Mouse (Mus musculus): ENCODE data around the gene Emd.
"Not testable (repeated sequence)": the region's sequence is repeated elsewhere in the genome, so short reads cannot be mapped to it uniquely, and the experiment has no call there.

Emd gene

DNA sequence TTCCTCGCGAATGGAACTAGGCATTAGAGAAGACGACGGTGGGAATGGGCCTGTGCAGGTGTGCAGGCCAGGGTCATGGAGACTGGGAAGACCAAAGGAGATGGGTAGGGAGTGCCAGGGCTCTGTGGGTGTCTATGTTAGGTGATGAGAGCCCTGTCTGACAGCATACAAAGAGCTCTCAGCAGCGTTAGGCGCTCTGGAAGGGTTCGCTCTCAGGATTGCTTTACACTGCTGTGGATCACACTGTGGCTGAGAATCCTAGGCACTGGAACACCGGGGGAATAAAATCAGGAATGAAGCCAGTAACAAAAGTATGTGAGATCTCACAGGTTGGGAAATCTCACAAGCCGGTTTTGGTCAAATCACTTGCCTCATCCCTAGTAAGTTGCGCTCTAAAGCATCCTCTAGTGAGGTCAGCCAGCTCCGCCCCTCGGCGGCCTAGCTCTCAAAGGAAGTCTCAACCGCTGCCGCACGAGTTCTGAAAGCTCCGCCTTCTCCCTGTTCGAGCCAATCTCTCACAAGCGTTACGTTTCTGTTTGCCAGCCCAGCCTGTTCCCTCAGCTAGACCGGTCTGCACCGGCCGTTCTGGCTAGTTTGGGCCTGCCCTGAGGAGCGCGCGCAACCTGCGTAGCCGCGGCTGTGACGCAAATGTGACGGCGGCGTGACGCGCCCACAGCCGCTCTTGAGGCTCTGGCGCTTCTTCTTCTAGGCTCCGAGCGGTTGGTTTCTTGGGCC is at the start of gene Emd:
Gene Emd, plus strand, starts transcription at position 535 of the 735 bp plus-strand sequence.
- peak; percentile 79 for DNase-seq (ENCODE audit: low read depth, low spot score)

DNA sequence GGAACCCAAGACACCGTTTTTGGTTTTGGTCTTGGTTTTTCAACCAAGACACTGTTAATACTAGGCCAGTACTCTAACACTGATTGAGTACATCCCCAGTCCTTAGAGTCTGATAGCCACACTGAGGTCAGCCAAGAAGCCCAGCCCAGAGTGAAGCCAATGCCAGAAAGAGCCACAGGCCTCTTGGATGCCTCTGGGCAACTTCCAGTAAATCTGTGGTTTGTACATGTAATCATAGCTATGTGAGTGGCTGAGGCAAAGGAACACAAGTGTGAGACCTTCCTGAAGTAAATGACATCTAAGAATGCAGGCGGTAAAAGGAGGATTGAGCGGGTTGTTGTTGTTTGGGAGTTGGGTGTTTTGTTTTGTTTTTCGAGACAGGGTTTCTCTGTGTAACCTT is 36.0 kb upstream of the Emd start:
- no peak for DNase-seq (ENCODE audit: low read depth, low spot score)

DNA sequence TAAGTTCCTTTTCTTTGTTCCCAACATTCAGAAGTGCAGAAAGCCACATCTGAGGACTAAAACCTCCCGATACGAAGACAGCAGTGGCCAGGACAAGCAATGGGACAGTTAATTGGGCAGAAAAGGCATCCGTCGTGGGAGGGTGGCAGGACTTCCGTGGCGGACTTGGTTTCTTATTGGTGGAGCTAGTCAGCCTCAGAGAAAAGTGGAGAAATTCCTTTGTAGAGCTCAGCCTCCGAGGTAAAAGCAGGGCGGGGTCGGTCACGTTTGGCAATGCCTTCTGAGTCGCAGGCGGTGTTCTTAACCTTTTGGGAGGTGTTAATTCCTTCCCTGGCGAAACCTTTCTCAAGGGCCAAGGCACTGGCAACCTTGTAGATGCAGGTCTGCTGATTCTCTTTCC is 35.0 kb upstream of the Emd start:
- no peak for DNase-seq (ENCODE audit: low read depth, low spot score)

DNA sequence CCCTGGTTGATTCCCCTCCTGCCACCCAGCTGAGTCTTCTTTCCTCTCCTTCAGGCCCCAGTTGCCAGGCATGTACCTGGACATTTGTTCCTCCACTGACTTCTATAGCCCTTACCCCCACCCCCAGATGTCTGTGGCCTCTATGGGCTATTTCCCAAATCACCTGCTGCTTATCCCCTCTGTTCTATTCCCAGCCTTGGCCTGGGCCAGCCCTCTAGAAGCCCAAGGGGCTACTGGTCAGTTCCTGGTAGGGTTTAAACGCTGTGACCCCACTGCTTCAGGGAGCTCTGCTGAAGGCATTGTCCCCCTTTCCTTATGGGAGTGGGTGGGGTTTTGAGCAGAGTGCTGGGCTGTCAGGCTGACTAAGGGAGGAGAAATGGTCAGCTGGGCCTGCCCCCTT is 34.4 kb upstream of the Emd start:
- not testable (repeated sequence) for DNase-seq (ENCODE audit: low read depth, low spot score)

DNA sequence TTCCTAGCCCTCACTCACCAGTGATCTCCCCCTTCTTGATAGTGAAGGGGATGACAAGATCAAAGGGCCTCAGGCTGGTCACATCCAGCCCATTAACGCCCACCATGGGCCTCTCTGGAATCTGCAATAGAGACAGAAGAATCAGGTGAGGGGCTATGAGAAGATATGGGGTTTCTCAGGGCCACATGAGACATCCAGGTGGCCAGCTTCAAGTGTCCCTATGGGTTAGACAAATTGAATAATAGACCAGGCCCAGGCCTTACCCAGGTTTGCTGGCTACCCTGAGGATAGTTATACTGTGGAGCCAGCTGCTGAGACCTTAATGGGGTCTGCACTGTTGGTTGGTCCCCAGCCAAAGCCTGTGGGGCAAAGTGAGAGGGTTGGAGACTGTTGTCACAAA is 24.4 kb upstream of the Emd start:
- no peak for DNase-seq (ENCODE audit: low read depth, low spot score)

DNA sequence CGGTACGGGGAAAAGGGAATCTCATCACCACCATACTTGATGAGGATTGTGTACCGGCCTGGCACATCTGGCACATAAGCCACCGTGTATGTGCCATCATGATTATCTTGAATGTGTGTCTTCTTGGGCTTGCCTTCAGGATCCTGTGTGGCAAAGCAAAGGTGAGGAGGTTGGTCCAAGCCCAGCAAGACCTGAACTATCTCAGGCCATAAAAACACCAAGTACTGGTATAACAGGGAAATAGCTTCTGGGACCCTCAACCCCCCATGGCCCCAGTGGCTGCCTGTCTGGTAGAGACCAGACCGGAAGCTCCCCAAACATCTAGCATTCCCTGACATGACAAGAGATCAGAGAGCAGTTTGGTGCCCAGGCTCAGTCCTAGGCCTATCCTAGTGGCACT is 21.3 kb upstream of the Emd start:
- no peak for DNase-seq (ENCODE audit: low read depth, low spot score)

DNA sequence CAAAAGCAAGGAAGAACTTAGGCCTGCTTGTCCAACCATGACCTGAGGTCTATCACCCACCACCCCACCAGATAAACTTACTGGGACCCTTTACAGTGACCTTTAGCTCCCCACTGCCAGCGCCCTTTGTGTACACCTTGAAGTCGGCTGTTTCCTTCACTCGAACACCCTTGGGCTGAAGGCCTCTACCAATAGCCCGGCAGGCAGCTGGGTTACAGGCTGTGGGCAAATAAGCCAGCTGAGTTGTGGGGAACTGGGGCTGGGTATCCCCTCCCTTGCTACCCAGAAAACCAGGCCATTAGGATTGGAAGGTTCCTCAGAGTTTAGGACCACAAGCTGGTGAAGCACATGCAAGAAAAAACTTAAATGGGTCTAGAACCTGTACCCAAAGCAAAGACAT is 14.2 kb upstream of the Emd start:
- no peak for DNase-seq (ENCODE audit: low read depth, low spot score)

DNA sequence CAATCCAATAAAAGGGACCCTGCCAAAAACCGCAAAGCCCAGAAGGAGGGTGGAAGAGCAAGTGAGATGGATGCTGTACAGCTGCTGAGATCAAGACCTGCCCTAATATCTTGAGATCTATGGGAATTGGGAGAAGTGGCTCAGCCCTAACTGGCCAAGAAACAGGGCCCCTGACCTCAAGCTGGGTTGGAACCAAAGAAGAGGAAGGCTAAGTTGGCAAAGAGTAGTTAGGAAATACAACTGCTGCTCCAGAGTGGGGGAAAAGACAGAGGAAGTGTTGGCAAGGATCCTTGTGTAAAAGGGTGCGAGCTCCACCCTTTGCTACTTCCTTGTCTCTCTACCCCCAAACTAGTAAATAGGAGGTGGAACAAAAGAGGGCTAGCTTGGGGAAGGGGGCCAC is 11.1 kb upstream of the Emd start:
- no peak for DNase-seq (ENCODE audit: low read depth, low spot score)

DNA sequence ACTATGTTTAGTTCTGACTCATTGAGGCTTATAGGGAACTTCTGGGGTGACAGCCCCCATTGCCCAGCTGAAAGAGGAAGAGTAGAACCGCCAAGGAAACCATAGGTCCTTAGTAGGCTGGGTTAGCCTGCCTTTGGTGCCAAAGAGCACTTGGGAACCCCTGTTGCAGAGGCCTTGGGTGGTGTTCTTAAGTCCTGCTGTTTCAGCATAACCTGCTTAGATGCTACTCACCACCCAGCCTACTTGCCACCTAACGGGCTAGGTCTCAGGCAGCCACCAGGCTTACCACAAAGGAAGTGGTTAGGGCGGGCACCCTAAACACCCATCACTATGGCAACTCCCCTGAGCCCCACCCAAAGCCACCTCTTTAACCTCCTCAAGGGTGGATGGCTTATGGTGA is 10.7 kb upstream of the Emd start:
- no peak for DNase-seq (ENCODE audit: low read depth, low spot score)

DNA sequence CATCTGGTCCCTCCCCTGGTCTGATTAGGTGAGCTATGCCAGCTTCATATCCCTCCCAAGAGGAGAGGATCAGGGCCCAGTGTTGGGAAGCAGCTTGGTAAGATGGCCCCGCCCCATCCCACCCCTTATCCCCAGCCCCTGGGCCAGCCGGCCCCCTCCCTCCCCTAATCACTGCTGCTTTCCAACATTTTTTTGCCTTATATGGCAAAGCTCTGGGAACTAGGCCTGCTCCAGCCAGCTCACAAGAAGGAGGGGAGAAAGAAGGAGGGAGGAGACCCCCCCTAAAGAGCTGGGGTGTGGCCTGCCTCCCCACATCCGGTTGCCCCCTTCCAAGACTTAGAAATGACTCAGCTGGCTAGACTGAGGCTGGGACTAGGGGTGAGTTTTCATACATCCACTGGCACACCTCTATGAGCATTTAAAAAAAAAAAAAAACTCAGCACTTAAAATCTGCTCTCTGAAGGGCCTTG is 9.8 kb upstream of the Emd start:
- peak; percentile 68 for DNase-seq (ENCODE audit: low read depth, low spot score)

DNA sequence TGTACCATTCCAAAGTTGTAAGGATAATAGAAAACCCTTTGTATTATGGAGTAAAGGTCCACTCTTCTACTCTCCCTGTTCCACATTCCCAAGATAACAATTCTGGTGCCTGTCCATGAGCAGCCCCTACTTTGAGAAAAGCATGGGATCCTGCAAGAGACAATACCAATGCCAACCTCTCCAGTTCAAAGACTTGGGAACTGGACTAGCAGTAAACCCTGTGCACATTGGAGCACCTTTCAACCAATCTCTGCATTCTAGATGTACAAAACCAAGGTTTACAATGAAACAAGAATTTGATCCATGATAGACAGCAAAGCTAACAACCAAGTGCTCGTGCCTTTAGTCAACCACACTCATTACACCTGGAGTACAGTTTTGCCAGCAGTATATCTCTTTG is 9.4 kb upstream of the Emd start:
- no peak for DNase-seq (ENCODE audit: low read depth, low spot score)

DNA sequence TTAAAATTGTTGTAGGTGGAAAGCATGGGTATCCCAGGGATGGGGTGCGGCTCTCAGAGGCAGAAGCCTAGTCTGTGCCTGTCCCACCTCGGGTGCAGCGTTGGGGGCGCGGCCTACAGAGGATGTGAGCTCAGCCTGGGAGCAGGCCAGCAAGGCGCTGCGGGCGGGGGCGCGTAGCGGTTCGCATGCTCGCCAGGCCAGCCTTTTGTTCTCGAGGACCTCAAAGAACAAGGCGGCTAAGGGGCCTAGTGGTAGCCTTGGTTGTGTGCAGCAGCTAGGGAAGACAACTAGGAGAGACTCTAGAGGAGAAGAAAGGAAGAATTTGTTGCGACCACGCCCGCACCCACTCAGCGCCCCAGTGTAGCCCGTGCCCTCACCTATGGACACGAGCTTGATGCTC is 8.8 kb upstream of the Emd start:
- no peak for DNase-seq (ENCODE audit: low read depth, low spot score)

DNA sequence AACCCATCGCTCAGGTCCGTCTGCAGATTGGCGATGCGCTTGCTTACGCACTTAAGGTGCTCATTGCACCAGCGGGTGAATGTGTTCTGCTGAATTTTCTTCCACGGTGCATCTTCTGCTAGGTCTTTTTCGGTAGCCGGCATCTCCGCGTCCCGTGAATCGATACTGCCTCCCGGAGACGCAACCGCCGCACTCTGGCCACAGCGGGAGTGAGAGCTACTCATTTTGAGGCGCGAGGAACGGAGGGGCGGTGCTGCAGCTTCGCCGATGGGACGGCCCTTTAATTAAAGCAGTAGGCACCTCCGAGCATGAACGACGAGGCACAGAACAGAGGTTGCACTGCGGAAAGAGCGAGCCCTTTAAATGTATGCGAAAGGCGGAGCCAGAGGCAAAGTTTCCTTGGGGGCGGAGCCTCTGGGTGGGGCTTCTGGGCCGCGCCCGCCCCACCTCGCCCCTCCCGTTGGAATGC is 8.2 kb upstream of the Emd start:
- peak; percentile 89 for DNase-seq (ENCODE audit: low read depth, low spot score)

DNA sequence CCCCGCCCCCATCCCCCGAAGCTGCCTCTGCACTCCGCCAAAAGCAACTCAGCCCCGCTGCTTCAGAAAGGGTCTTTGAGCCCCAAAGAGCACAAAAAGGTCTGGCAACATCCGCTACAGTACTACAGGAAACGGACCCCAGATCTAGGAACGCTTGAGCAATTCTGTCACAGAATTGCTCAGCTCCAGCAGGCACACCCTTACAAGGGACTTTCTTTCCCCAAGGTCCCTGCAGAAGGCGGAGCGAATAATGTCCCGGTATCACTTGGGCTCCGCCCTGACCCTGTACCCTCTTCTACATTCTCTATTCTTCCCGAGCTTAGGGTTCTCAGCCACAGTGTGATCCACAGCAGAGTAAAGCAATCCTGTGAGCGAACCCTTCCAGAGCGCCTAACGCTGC is 7.8 kb upstream of the Emd start:
- no peak for DNase-seq (ENCODE audit: low read depth, low spot score)

DNA sequence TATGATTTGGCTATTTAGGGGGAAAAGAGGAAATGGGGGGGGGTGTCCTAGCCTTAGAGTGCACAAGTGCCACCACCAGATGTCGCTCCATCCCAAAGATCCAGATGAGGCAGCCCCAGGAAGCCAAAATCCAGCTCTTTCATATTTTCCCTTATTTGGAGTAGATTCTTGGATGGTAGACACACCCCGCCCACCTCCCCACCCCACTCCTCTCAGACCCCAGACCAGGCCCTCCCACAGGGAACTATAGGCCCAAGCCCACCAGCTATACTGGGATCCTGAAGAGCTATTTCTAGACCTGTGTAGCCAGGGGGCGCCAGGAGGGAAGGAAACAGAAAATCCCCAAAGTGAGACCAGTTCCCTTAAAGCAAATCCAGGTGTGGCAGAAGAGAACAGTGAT is 5.8 kb upstream of the Emd start:
- no peak for DNase-seq (ENCODE audit: low read depth, low spot score)

DNA sequence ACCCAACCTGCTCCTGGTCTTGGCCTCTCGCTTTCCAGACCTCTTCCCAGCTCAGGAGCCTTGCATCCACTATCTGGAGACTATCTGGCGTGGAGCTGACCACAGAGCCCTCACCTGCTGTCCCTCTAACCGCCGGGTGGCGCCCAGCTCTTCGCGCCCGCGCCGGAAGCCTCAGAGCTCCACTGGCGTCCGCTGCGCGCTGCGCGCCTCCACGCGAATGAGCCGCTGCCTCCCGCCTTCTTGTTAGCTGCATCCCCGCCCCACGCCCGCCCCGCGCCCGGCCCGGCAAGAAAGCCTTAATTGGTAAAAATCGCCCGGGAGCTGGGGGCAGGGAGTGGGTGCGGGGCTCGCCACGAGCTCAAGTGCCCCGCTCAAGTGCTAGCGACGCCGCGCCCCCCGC is 4.9 kb upstream of the Emd start, which contains the start of gene Flna:
Gene Flna, minus strand, starts transcription at position 206 of the 400 bp plus-strand sequence.
- DNase-seq (ENCODE audit: low read depth, low spot score), result no peak

DNA sequence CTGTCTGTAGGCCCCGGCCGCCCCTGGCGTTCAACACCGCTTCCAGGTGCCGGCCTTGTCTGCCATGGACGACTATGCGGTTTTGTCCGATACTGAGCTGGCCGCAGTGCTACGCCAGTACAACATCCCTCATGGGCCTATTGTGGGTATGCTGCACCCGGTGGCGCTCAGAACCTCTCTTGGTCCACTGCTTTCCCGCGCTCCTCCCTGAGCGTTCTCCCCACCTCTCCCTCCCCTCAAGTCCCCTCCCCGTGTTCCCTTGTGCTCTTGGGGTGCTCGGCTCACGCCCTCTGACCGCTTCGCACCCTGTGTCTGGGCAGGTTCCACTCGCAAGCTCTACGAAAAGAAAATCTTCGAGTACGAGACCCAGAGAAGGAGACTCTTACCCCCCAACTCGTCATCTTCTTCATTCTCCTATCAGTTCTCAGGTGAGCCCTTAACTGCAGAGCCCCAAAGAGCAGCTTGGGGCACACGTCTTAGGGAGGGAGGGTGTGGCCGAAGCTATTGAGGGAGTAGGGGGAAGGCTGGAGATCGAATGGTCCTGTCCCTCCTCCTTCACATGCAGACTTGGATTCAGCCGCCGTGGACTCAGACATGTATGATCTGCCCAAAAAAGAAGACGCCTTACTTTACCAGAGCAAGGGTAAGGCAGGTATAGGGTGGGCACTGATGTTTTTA is 540 bp downstream of the Emd start:
- DNase-seq (ENCODE audit: low read depth, low spot score), result no peak

DNA sequence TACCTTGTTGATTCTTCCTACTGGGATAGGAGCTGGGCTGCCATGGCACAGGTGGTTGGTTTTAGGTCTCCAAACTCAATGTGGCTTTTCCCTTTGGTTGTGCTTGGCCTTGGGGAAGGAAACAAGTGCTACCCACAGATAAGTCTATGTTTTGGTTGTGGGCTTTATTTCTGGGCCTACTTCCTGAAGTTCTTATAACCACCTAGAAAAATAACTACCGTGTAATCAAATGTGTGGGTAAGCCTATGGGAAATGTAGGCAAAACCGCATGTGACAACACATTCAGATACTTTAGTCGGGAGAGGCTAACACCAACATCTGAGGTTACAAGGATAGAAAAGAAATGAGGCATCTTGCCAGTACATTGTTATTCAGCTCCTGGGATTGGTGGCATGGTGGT is 3.3 kb downstream of the Emd start:
- no peak for DNase-seq (ENCODE audit: low read depth, low spot score)

DNA sequence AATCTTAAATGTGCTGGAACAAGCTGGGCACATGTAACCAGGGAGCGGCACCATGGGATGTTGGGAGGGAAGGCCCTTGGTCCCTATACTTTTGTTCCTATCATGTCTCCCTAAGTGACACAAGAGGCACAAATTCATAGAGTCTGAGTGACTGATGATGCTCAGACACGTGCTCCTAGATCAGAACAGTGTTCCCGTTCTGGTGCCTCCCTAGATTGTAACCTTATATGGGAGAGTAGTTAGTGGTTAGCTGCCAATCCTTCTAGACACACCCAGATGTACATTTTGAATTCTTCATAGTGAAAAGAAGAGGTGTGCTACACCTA is 15.2 kb downstream of the Emd start:
- DNase-seq (ENCODE audit: low read depth, low spot score), result no peak

DNA sequence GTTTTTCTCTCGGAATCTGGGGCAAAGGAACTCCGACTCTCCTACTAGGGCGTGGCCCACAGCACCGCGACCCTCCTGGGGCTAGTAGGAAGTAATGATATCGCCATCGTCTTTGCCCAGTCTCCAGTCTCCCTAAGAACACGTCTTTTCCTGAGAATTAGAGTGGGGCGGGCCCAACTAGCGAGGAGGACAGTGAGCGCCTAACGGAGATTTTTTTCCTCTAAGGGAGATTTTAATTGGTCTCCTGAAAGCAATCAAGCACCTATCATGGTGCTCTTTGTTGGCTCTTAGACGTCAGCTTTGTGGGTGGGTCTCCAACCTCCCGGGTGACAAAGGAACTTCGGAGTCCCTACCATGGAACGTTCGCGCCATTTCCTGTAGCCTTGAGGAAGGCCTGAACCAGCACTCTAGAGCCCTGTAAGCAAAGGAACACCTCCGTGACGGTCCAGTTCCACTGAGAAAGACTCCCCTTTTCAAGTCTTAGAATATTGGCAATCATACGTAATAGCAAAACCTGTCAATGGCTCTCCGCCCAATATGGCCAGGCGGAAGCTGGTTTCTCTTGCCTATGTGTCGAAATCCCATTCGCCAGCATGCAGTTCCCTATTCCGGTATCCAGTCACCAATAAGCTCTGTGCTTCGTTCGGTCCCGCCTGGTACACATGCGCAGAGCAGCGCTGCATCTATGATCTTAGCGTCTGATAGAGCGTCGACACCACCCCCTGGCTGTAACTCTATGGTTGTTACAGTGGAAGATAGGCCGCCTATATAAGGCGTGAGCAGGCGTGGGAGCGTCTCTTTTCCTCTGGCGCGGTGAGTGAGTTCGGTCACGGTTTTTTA is 15.8 kb downstream of the Emd start, which contains the start of gene Rpl10:
Gene Rpl10, plus strand, starts transcription at position 751 of the 840 bp plus-strand sequence.
- peak; percentile 94 for DNase-seq (ENCODE audit: low read depth, low spot score)

DNA sequence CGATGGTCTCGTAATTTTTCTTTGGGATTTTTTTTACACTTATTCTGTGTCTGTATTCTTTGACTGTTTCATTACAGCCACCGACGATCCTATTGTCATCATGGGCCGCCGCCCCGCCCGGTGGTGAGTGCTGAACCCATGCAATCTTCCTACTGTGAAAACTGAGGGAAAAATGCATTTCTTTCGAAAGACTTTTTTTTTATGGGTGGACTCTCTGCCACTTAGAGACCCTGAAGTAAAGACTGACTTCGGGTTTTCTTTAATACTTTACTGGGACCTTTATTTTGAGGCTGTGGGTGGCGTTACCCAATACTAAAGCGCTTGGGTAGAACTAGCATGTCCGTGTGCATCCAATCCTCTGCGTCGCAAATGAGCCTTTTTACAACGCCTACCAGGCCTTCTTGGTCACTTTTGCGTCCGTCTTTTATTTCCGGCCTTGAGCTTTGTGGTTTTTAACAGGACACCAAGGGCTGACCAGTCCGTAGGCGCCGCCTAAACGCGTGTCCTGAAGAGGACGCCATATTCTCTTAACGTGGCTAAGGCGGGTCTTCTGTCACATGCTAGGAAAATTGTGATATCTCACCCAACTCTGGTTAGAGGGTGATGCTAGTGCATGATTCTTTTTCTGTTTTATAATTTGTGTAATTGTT is 16.5 kb downstream of the Emd start:
- DNase-seq (ENCODE audit: low read depth, low spot score), result no peak
